Mouse (Mus musculus): ENCODE data around the gene Pms1. TPM values are rescaled to one million over a fixed set of nuclear protein-coding genes. Genes with fewer than 3 reads are reported as not detected.

The Pms1 gene
- total RNA-seq, 2 experiments from 2014 or later, result 6.5 to 12.7 TPM

- no peak for ATAC-seq (replicated peaks; ENCODE audit: low FRiP score, poor library complexity, severe bottlenecking)
These were observed 92.9 kb downstream of the Pms1 start for GRCm38 (mm10) chr1:53203902-53204301.

- ATAC-seq (replicated peaks; ENCODE audit: low FRiP score, poor library complexity, severe bottlenecking), result no peak
These were observed 95.1 kb downstream of the Pms1 start for GRCm38 (mm10) chr1:53201630-53202199.

DNA sequence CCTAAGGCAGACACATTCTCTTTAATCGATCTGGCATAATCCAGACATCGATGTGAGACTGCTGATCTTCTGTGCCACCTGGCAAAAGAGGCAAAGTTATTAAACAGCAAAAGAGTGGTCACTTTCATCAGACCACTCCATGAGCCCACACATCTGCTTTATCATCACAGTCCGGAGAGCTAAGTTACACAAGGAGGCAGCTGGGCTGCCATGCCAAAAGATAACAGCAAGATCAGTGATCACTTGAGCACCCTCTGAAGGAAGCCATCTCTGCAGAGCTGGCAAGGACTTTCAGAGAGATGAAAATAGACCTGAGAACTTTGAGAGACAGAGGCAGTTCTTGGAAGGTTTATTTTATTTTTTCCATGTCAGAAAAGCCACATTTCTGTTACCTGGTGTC lies 102.3 kb downstream of the Pms1 start:
- ATAC-seq (replicated peaks; ENCODE audit: low FRiP score, poor library complexity, severe bottlenecking), result no peak

DNA sequence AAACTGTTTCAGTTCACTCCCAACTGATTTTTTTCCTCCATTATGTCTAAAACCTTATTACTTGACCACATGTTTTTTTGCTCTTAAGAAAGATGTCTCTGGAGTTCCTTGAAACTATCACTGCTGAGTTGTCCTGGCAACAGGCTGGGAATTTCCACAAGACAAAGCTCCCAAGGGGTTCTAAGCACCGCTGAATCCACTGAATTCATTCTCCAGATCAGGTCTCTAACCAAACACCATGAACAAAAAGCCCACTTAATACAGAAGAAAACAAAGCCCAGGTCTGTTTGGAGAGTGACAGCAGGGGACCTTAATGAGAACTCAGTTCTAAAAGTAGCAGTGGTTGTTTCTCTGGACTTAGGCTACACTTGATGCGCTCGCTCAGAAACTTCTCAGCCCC lies 105.6 kb downstream of the Pms1 start:
- no peak for ATAC-seq (replicated peaks; ENCODE audit: low FRiP score, poor library complexity, severe bottlenecking)

GRCm38 (mm10) chr1:53189620-53190019 lies 107.2 kb downstream of the Pms1 start:
- ATAC-seq (replicated peaks; ENCODE audit: low FRiP score, poor library complexity, severe bottlenecking), result no peak

DNA sequence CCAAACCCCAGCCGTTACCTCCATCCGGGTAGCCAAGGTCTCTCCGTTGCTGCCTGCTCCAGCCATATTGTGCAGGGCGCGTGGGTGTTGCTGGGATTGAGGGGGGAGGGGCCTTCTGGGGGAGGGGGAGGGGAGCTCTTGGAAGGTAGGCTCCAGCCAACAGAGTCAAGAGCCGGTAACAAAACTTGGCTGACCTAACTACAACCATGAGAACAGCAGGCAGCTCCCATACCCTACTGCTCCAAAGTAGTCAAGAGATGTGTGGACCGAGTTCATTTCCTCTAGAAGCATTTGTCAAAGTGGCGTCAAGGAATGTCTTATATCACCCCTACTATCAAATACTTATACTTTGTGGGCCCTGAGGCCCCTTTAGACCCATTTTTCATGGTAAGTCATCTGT lies 109.3 kb downstream of the Pms1 start, which contains the start of gene 1700019A02Rik:
1700019A02Rik (minus strand) TSS at position 101 of the 400 bp plus-strand sequence.
- ATAC-seq (replicated peaks; ENCODE audit: low FRiP score, poor library complexity, severe bottlenecking), result no peak

DNA sequence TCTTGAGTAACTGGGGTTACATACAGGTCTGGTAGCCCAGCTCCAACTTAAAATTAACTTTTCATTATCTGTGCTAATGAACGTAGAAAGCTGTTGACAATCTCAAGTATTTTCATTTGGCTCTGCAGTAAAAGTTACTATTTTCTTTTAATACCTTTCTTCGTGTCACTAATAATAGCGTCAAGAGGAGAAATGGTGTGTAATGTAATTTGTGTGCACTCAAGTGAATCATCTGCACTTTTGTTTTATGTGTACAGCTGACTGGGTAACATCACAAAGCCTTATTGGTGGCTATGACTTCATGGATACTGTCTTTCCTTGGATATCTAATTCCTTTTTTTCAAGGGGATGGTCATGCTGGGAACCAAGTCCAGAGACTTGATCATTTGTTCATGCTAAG lies 110.5 kb downstream of the Pms1 start:
- ATAC-seq (replicated peaks; ENCODE audit: low FRiP score, poor library complexity, severe bottlenecking), result no peak

- no peak for ATAC-seq (replicated peaks; ENCODE audit: low FRiP score, poor library complexity, severe bottlenecking)
These were observed 139.1 kb downstream of the Pms1 start for GRCm38 (mm10) chr1:53157715-53158114.

Other genes starting within 250 kb of the Pms1 start
- gene Mstn, start 235.4 kb downstream of the Pms1 start, total RNA-seq (2015; ENCODE audit: low replicate concordance), result not detected in 2 replicates
- gene Mstn, start 235.4 kb downstream of the Pms1 start, total RNA-seq (2017; ENCODE audit: low replicate concordance), result not detected in 2 replicates
- gene 1700019A02Rik, start 109.4 kb downstream of the Pms1 start, total RNA-seq (2015; ENCODE audit: low replicate concordance), result not detected in 2 replicates
- not detected in 2 replicates for gene 1700019A02Rik, start 109.4 kb downstream of the Pms1 start, total RNA-seq (2017; ENCODE audit: low replicate concordance)
- gene Ormdl1, start 77 bp upstream of the Pms1 start, total RNA-seq (2015; ENCODE audit: low replicate concordance), result 9.8 and 17.5 TPM in 2 replicates
- 11.1 and 14.9 TPM in 2 replicates for gene Ormdl1, start 77 bp upstream of the Pms1 start, total RNA-seq (2017; ENCODE audit: low replicate concordance)
- 4.2 TPM in 1 of 2 replicates, not detected in the other for gene Gm28778, start 93 bp upstream of the Pms1 start, total RNA-seq (2015; ENCODE audit: low replicate concordance)
- not detected in 2 replicates for gene Gm28778, start 93 bp upstream of the Pms1 start, total RNA-seq (2017; ENCODE audit: low replicate concordance)
- 1.5 and 9.6 TPM in 2 replicates for gene Osgepl1, start 16.6 kb upstream of the Pms1 start, total RNA-seq (2015; ENCODE audit: low replicate concordance)
- 6.1 and 10.9 TPM in 2 replicates for gene Osgepl1, start 16.6 kb upstream of the Pms1 start, total RNA-seq (2017; ENCODE audit: low replicate concordance)
- gene Asdurf, start 55.6 kb upstream of the Pms1 start, total RNA-seq (2015; ENCODE audit: low replicate concordance), result not detected in 2 replicates
- gene Asdurf, start 55.6 kb upstream of the Pms1 start, total RNA-seq (2017; ENCODE audit: low replicate concordance), result 38.8 and 73.3 TPM in 2 replicates
- gene Gm28551, start 55.6 kb upstream of the Pms1 start, total RNA-seq (2015; ENCODE audit: low replicate concordance), result 1.5 and 5.2 TPM in 2 replicates
- 0.70 TPM in 1 of 2 replicates, not detected in the other for gene Gm28551, start 55.6 kb upstream of the Pms1 start, total RNA-seq (2017; ENCODE audit: low replicate concordance)
- 33.6 and 58.6 TPM in 2 replicates for gene Asnsd1, start 55.7 kb upstream of the Pms1 start, total RNA-seq (2015; ENCODE audit: low replicate concordance)
- 28.5 and 30.8 TPM in 2 replicates for gene Asnsd1, start 55.7 kb upstream of the Pms1 start, total RNA-seq (2017; ENCODE audit: low replicate concordance)

All from erythroblast, adult 5-6 weeks (primary cell).